Mouse (Mus musculus) forebrain, embryonic 15.5 days (tissue): Measurements from ENCODE around the gene Col18a1. TPM values are rescaled to one million over a fixed set of nuclear protein-coding genes. Genes with fewer than 3 reads are reported as not detected.
A peak's percentile ranks its signal among the peaks of the same experiment; 100 is the strongest.

ENCODE experiments used
- ATAC-seq: fragments of 200-750 bp; cut with Nextera tagmentation; replicated peaks from 2 replicates; pipeline ENCODE4 v1.8.0; 2017; ENCODE audit warnings: mild to moderate bottlenecking, moderate TSS enrichment, moderate library complexity
- H3K27ac ChIP-seq: fragments of 300-500 bp; sonication (generic); replicated peaks from 2 replicates; pipeline ENCODE4 v1.5.1; 2015; ENCODE audit warnings: mild to moderate bottlenecking, inconsistent platforms
- H3K27me3 ChIP-seq: fragments of 300-500 bp; sonication (generic); 2 replicates; pipeline ENCODE4 v1.6.1; 2015; ENCODE audit warnings: inconsistent platforms
- H3K36me3 ChIP-seq: fragments of 300-500 bp; sonication (generic); 2 replicates; pipeline ENCODE4 v1.6.1; 2015; ENCODE audit warnings: mild to moderate bottlenecking, inconsistent platforms
- H3K4me1 ChIP-seq: fragments of 300-500 bp; sonication (generic); 2 replicates; pipeline ENCODE4 v1.6.1; 2015; ENCODE audit warnings: inconsistent platforms
- H3K4me2 ChIP-seq: fragments of 300-500 bp; sonication (generic); replicated peaks from 2 replicates; pipeline ENCODE4 v1.6.1; 2015; ENCODE audit warnings: mild to moderate bottlenecking, inconsistent platforms
- H3K4me3 ChIP-seq: fragments of 300-500 bp; sonication (generic); 2 replicates; pipeline ENCODE4 v1.5.1; 2015; ENCODE audit warnings: mild to moderate bottlenecking, inconsistent platforms
- H3K9ac ChIP-seq: fragments of 300-500 bp; sonication (generic); replicated peaks from 2 replicates; pipeline ENCODE4 v1.6.1; 2015; ENCODE audit warnings: mild to moderate bottlenecking, inconsistent platforms
- H3K9me3 ChIP-seq: fragments of 300-500 bp; sonication (generic); 2 replicates; pipeline ENCODE4 v1.6.1; 2016; ENCODE audit warnings: inconsistent platforms
- WGBS: fragments of 180-500 bp; shearing (Covaris S2); methylation state at CpG from one replicate; pipeline ENCODE4 v1.1.7; 2015; ENCODE audit warnings: mixed read lengths; 5-methylcytosine and 5-hydroxymethylcytosine counted together
- polyA plus RNA-seq: library from polyadenylated mRNA; unstranded; fragments of >200 nt; fragmentation: Nextera tagmentation; extraction: Ambion mirVana; gene quantifications from 2 replicates; pipeline ENCODE4 v1.2.1, GENCODE M21; 2015

Gene Col18a1
- polyA plus RNA-seq, 1 experiment from 2014 or later, result 23.5 TPM

- H3K4me1 ChIP-seq, result no peaks in the 10 kb centered on the region
- 60% methylated on average over 4 of the region's 4 CpGs for WGBS
- 0 out of 2 replicates have a peak, but pooled peaks have one; percentile 16 for ATAC-seq
These were observed 96.3 kb downstream of the Col18a1 start for GRCm38 (mm10) chr10:77070072-77070471.

GRCm38 (mm10) chr10:77068469-77068868 is 97.9 kb downstream of the Col18a1 start:
- Histone ChIP-seq H3K36me3 (no peaks in the 10 kb centered on the region), H3K4me3 (no peak overlapping the region), H3K27ac (no peak overlapping the region), H3K9me3 (no peaks in the 10 kb centered on the region), H3K27me3 (no peaks in the 10 kb centered on the region), H3K4me2 (no peak overlapping the region), H3K9ac (no peak overlapping the region), H3K4me1 (no peaks in the 10 kb centered on the region)
- 90% methylated on average over 7 of the region's 7 CpGs for WGBS
- ATAC-seq, result no peak

More at GRCm38 (mm10) chr10:77070072-77070471, 96.3 kb downstream of the Col18a1 start:
- no peak overlapping the region for H3K27ac ChIP-seq
- H3K9ac ChIP-seq, result no peak overlapping the region
- H3K4me2 ChIP-seq, result no peak overlapping the region
- no peaks in the 10 kb centered on the region for H3K36me3 ChIP-seq
- H3K4me3 ChIP-seq, result no peak overlapping the region
- H3K27me3 ChIP-seq, result no peaks in the 10 kb centered on the region
- no peaks in the 10 kb centered on the region for H3K9me3 ChIP-seq

GRCm38 (mm10) chr10:77064659-77065058 is 101.7 kb downstream of the Col18a1 start:
- Histone ChIP-seq H3K4me3 (no peak overlapping the region), H3K4me2 (no peak overlapping the region), H3K27me3 (no peaks in the 10 kb centered on the region), H3K9me3 (no peaks in the 10 kb centered on the region), H3K9ac (no peak overlapping the region), H3K4me1 (no peaks in the 10 kb centered on the region), H3K27ac (no peak overlapping the region), H3K36me3 (no peaks in the 10 kb centered on the region)
- no peak for ATAC-seq

GRCm38 (mm10) chr10:77064239-77064638 is 102.1 kb downstream of the Col18a1 start:
- WGBS, result 93% methylated on average over 3 of the region's 3 CpGs
- no peak overlapping the region for H3K4me3 ChIP-seq
- no peaks in the 10 kb centered on the region for H3K27me3 ChIP-seq
- H3K9ac ChIP-seq, result no peak overlapping the region
- H3K27ac ChIP-seq, result no peak overlapping the region
- H3K4me2 ChIP-seq, result no peak overlapping the region
- ATAC-seq, result no peak
- H3K9me3 ChIP-seq, result no peaks in the 10 kb centered on the region
- H3K4me1 ChIP-seq, result no peaks in the 10 kb centered on the region
- H3K36me3 ChIP-seq, result no peaks in the 10 kb centered on the region

- no peak overlapping the region for H3K4me2 ChIP-seq
- no peak overlapping the region for H3K9ac ChIP-seq
- no peak for ATAC-seq
- no peak overlapping the region for H3K4me3 ChIP-seq
- H3K27me3 ChIP-seq, result no peaks in the 10 kb centered on the region
- no peaks in the 10 kb centered on the region for H3K9me3 ChIP-seq
- no peak overlapping the region for H3K27ac ChIP-seq
- WGBS, result 87% methylated on average over 11 of the region's 11 CpGs
- no peaks in the 10 kb centered on the region for H3K4me1 ChIP-seq
- no peaks in the 10 kb centered on the region for H3K36me3 ChIP-seq
These were observed 103.8 kb downstream of the Col18a1 start for GRCm38 (mm10) chr10:77062393-77063010.

- no peak overlapping the region for H3K9ac ChIP-seq
- no peak for ATAC-seq
- no peaks in the 10 kb centered on the region for H3K36me3 ChIP-seq
- no peak overlapping the region for H3K4me2 ChIP-seq
- 76% methylated on average over 3 of the region's 3 CpGs for WGBS
- H3K27me3 ChIP-seq, result no peaks in the 10 kb centered on the region
- H3K4me1 ChIP-seq, result no peaks in the 10 kb centered on the region
- H3K9me3 ChIP-seq, result no peaks in the 10 kb centered on the region
- no peak overlapping the region for H3K27ac ChIP-seq
- H3K4me3 ChIP-seq, result no peak overlapping the region
These were observed 104.9 kb downstream of the Col18a1 start for GRCm38 (mm10) chr10:77061426-77061825.

GRCm38 (mm10) chr10:77056768-77057167 is 109.6 kb downstream of the Col18a1 start:
- Histone ChIP-seq H3K9me3 (no peaks in the 10 kb centered on the region), H3K4me1 (no peaks in the 10 kb centered on the region), H3K36me3 (peaks cover 3% of the 10 kb centered on the region; the same call in 1 of the 2 replicates), H3K4me3 (no peak overlapping the region), H3K27ac (no peak overlapping the region), H3K4me2 (no peak overlapping the region), H3K27me3 (no peaks in the 10 kb centered on the region), H3K9ac (no peak overlapping the region)
- ATAC-seq, result no peak
- WGBS, result 73% methylated on average over 10 of the region's 10 CpGs

- H3K4me3 ChIP-seq, result no peak overlapping the region
- H3K4me2 ChIP-seq, result no peak overlapping the region
- no peaks in the 10 kb centered on the region for H3K4me1 ChIP-seq
- ATAC-seq, result no peak
- H3K9ac ChIP-seq, result no peak overlapping the region
- H3K27ac ChIP-seq, result no peak overlapping the region
- 93% methylated on average over 3 of the region's 3 CpGs for WGBS
- no peaks in the 10 kb centered on the region for H3K9me3 ChIP-seq
- H3K27me3 ChIP-seq, result no peaks in the 10 kb centered on the region
- H3K36me3 ChIP-seq, result peaks cover 57% of the 10 kb centered on the region
These were observed 117.7 kb downstream of the Col18a1 start for GRCm38 (mm10) chr10:77048606-77049005.

GRCm38 (mm10) chr10:77048196-77048595 is 118.2 kb downstream of the Col18a1 start:
- no peak for ATAC-seq
- Histone ChIP-seq H3K9ac (no peak overlapping the region), H3K27me3 (no peaks in the 10 kb centered on the region), H3K4me2 (no peak overlapping the region), H3K4me3 (no peak overlapping the region), H3K27ac (no peak overlapping the region), H3K36me3 (peaks cover 61% of the 10 kb centered on the region), H3K9me3 (no peaks in the 10 kb centered on the region), H3K4me1 (no peaks in the 10 kb centered on the region)
- 79% methylated on average over 4 of the region's 4 CpGs for WGBS

- Histone ChIP-seq H3K9me3 (no peaks in the 10 kb centered on the region), H3K4me1 (peaks cover 16% of the 10 kb centered on the region), H3K36me3 (peaks cover 22% of the 10 kb centered on the region), H3K9ac (no peak overlapping the region), H3K4me3 (no peak overlapping the region), H3K4me2 (no peak overlapping the region), H3K27ac (no peak overlapping the region), H3K27me3 (no peaks in the 10 kb centered on the region)
- ATAC-seq, result no peak
- 73% methylated on average over 8 of the region's 8 CpGs for WGBS
These were observed 127.7 kb downstream of the Col18a1 start for GRCm38 (mm10) chr10:77038579-77039174.

- Histone ChIP-seq H3K36me3 (no peaks in the 10 kb centered on the region; the same call in 1 of the 2 replicates), H3K27ac (no peak overlapping the region), H3K4me3 (no peak overlapping the region), H3K9me3 (no peaks in the 10 kb centered on the region), H3K4me2 (no peak overlapping the region), H3K9ac (no peak overlapping the region), H3K4me1 (peaks cover 20% of the 10 kb centered on the region), H3K27me3 (no peaks in the 10 kb centered on the region)
- WGBS, result 89% methylated on average over 6 of the region's 6 CpGs
- no peak for ATAC-seq
These were observed 130.9 kb downstream of the Col18a1 start for GRCm38 (mm10) chr10:77035487-77035886.

GRCm38 (mm10) chr10:77033323-77034025 is 132.9 kb downstream of the Col18a1 start:
- H3K27ac ChIP-seq, result peak overlapping the region; percentile 82

More at GRCm38 (mm10) chr10:77033323-77034025, 132.9 kb downstream of the Col18a1 start:
- Histone ChIP-seq H3K4me1 (peaks cover 20% of the 10 kb centered on the region), H3K27me3 (no peaks in the 10 kb centered on the region), H3K4me3 (peak overlapping the region; percentile 67), H3K9me3 (no peaks in the 10 kb centered on the region), H3K4me2 (peak overlapping the region; percentile 88), H3K36me3 (no peaks in the 10 kb centered on the region), H3K9ac (peak overlapping the region; percentile 78)
- peak; percentile 84 for ATAC-seq
- under 1% methylated on average over 30 of the region's 30 CpGs for WGBS
